Mouse (Mus musculus): Measurements from ENCODE around the gene Tcte1. TPM values are rescaled to one million over a fixed set of nuclear protein-coding genes. Genes with fewer than 3 reads are reported as not detected.
A peak's percentile ranks its signal among the peaks of the same experiment; 100 is the strongest.

Gene Tcte1
- polyA plus RNA-seq, 1 experiment from 2014 or later, result 8.5 TPM

GRCm38 (mm10) chr17:45503301-45503973, 19.8 kb upstream of the Tcte1 start:
- WGBS, result 52% methylated on average over 5 of the region's 5 CpGs
- ATAC-seq, result no peak
- H3K4me3 ChIP-seq (ENCODE audit: low read depth, low read length), result no peak overlapping the region

GRCm38 (mm10) chr17:45505941-45506465, 17.2 kb upstream of the Tcte1 start:
- H3K4me1 ChIP-seq (ENCODE audit: control insufficient read depth, insufficient read depth, low read length), result peaks cover 4% of the 10 kb centered on the region; the same call in 1 of the 2 replicates
- H3K9ac ChIP-seq (ENCODE audit: low read length), result peak overlapping the region; percentile 80; the same call in 1 of the 2 replicates
- peaks cover 17% of the 10 kb centered on the region for H3K36me3 ChIP-seq (ENCODE audit: control insufficient read depth, insufficient read depth, low read length)
- no peak for DNase-seq (ENCODE audit: low spot score)
- WGBS, result 71% methylated on average over 6 of the region's 6 CpGs
- H3K9me3 ChIP-seq (replicated peaks; ENCODE audit: control insufficient read depth, low read length), result no peaks in the 10 kb centered on the region
- peak; percentile 38; the same call in 1 of the 2 replicates for ATAC-seq
- no peak overlapping the region for H3K27ac ChIP-seq (ENCODE audit: low read depth, low read length)
- H3K4me2 ChIP-seq (ENCODE audit: low read length), result no peak overlapping the region
- H3K27me3 ChIP-seq (replicated peaks; ENCODE audit: control insufficient read depth, insufficient read depth, low read length), result no peaks in the 10 kb centered on the region
- no peak overlapping the region for H3K4me3 ChIP-seq (ENCODE audit: low read depth, low read length)

More at GRCm38 (mm10) chr17:45503301-45503973, 19.8 kb upstream of the Tcte1 start:
- Histone ChIP-seq H3K4me2 (ENCODE audit: low read length) (no peak overlapping the region), H3K9me3 (replicated peaks; ENCODE audit: control insufficient read depth, low read length) (no peaks in the 10 kb centered on the region), H3K36me3 (ENCODE audit: control insufficient read depth, insufficient read depth, low read length) (no peaks in the 10 kb centered on the region), H3K4me1 (ENCODE audit: control insufficient read depth, insufficient read depth, low read length) (peaks cover 4% of the 10 kb centered on the region; the same call in 1 of the 2 replicates), H3K9ac (ENCODE audit: low read length) (no peak overlapping the region), H3K27me3 (replicated peaks; ENCODE audit: control insufficient read depth, insufficient read depth, low read length) (no peaks in the 10 kb centered on the region), H3K27ac (ENCODE audit: low read depth, low read length) (no peak overlapping the region)
- DNase-seq (ENCODE audit: low spot score), result no peak

- peaks cover 17% of the 10 kb centered on the region for H3K36me3 ChIP-seq (ENCODE audit: control insufficient read depth, insufficient read depth, low read length)
- peak within 1 kb of the TSS; percentile 80 for H3K9ac ChIP-seq (ENCODE audit: low read length)
- under 1% methylated on average over 42 of the region's 42 CpGs for WGBS
- no peaks in the 10 kb centered on the region for H3K9me3 ChIP-seq (replicated peaks; ENCODE audit: control insufficient read depth, low read length)
- H3K4me1 ChIP-seq (ENCODE audit: control insufficient read depth, insufficient read depth, low read length), result peaks cover 4% of the 10 kb centered on the region; the same call in 1 of the 2 replicates
- peak within 1 kb of the TSS; percentile 88 for H3K27ac ChIP-seq (ENCODE audit: low read depth, low read length)
- H3K27me3 ChIP-seq (replicated peaks; ENCODE audit: control insufficient read depth, insufficient read depth, low read length), result no peaks in the 10 kb centered on the region
- DNase-seq (ENCODE audit: low spot score) (peak; percentile 97), ATAC-seq (peak; percentile 95)
- H3K4me2 ChIP-seq (ENCODE audit: low read length), result peak within 1 kb of the TSS; percentile 30
- H3K4me3 ChIP-seq (ENCODE audit: low read depth, low read length), result peak within 1 kb of the TSS; percentile 69
These were observed 16.5 kb upstream of the Tcte1 start, which contains the start of gene Aars2 for GRCm38 (mm10) chr17:45506700-45507189. Aars2 (plus strand) TSS chr17:45506841.

GRCm38 (mm10) chr17:45510871-45511270, 12.4 kb upstream of the Tcte1 start:
- WGBS, result 94% methylated on average over 4 of the region's 4 CpGs
- no peak overlapping the region for H3K4me2 ChIP-seq (ENCODE audit: low read length)
- no peak overlapping the region for H3K4me3 ChIP-seq (ENCODE audit: low read depth, low read length)
- no peaks in the 10 kb centered on the region for H3K9me3 ChIP-seq (replicated peaks; ENCODE audit: control insufficient read depth, low read length)
- DNase-seq (ENCODE audit: low spot score) (no peak), ATAC-seq (no peak)
- peaks cover 4% of the 10 kb centered on the region; the same call in 1 of the 2 replicates for H3K4me1 ChIP-seq (ENCODE audit: control insufficient read depth, insufficient read depth, low read length)
- no peak overlapping the region for H3K27ac ChIP-seq (ENCODE audit: low read depth, low read length)
- peaks cover 18% of the 10 kb centered on the region for H3K36me3 ChIP-seq (ENCODE audit: control insufficient read depth, insufficient read depth, low read length)
- no peaks in the 10 kb centered on the region for H3K27me3 ChIP-seq (replicated peaks; ENCODE audit: control insufficient read depth, insufficient read depth, low read length)
- no peak overlapping the region for H3K9ac ChIP-seq (ENCODE audit: low read length)

- Histone ChIP-seq H3K4me1 (ENCODE audit: control insufficient read depth, insufficient read depth, low read length) (peaks cover 4% of the 10 kb centered on the region; the same call in 1 of the 2 replicates), H3K9ac (ENCODE audit: low read length) (no peak overlapping the region), H3K9me3 (replicated peaks; ENCODE audit: control insufficient read depth, low read length) (no peaks in the 10 kb centered on the region), H3K4me2 (ENCODE audit: low read length) (no peak overlapping the region), H3K27ac (ENCODE audit: low read depth, low read length) (no peak overlapping the region), H3K27me3 (replicated peaks; ENCODE audit: control insufficient read depth, insufficient read depth, low read length) (no peaks in the 10 kb centered on the region), H3K4me3 (ENCODE audit: low read depth, low read length) (no peak overlapping the region), H3K36me3 (ENCODE audit: control insufficient read depth, insufficient read depth, low read length) (peaks cover 21% of the 10 kb centered on the region)
- no peak for DNase-seq (ENCODE audit: low spot score)
- no peak for ATAC-seq
- 94% methylated on average over 4 of the region's 4 CpGs for WGBS
These were observed 11.5 kb upstream of the Tcte1 start for GRCm38 (mm10) chr17:45511757-45512156.

GRCm38 (mm10) chr17:45515204-45515726, 8.0 kb upstream of the Tcte1 start:
- ATAC-seq, result no peak
- WGBS, result 45% methylated on average over 15 of the region's 15 CpGs
- Histone ChIP-seq H3K4me2 (ENCODE audit: low read length) (no peak overlapping the region), H3K9me3 (replicated peaks; ENCODE audit: control insufficient read depth, low read length) (no peaks in the 10 kb centered on the region), H3K9ac (ENCODE audit: low read length) (no peak overlapping the region), H3K4me3 (ENCODE audit: low read depth, low read length) (no peak overlapping the region), H3K4me1 (ENCODE audit: control insufficient read depth, insufficient read depth, low read length) (no peaks in the 10 kb centered on the region), H3K27me3 (replicated peaks; ENCODE audit: control insufficient read depth, insufficient read depth, low read length) (no peaks in the 10 kb centered on the region), H3K36me3 (ENCODE audit: control insufficient read depth, insufficient read depth, low read length) (peaks cover 15% of the 10 kb centered on the region; the same call in 1 of the 2 replicates), H3K27ac (ENCODE audit: low read depth, low read length) (no peak overlapping the region)
- DNase-seq (ENCODE audit: low spot score), result no peak

- H3K27me3 ChIP-seq (replicated peaks; ENCODE audit: control insufficient read depth, insufficient read depth, low read length), result no peaks in the 10 kb centered on the region
- no peak overlapping the region for H3K4me2 ChIP-seq (ENCODE audit: low read length)
- no peak overlapping the region for H3K4me3 ChIP-seq (ENCODE audit: low read depth, low read length)
- no peaks in the 10 kb centered on the region for H3K9me3 ChIP-seq (replicated peaks; ENCODE audit: control insufficient read depth, low read length)
- DNase-seq (ENCODE audit: low spot score) (no peak), ATAC-seq (no peak)
- no peaks in the 10 kb centered on the region for H3K4me1 ChIP-seq (ENCODE audit: control insufficient read depth, insufficient read depth, low read length)
- WGBS, result 91% methylated on average over 10 of the region's 10 CpGs
- H3K27ac ChIP-seq (ENCODE audit: low read depth, low read length), result no peak overlapping the region
- H3K9ac ChIP-seq (ENCODE audit: low read length), result no peak overlapping the region
- H3K36me3 ChIP-seq (ENCODE audit: control insufficient read depth, insufficient read depth, low read length), result peaks cover 15% of the 10 kb centered on the region
These were observed 7.4 kb upstream of the Tcte1 start for GRCm38 (mm10) chr17:45515806-45516205.

- Histone ChIP-seq H3K27ac (ENCODE audit: low read depth, low read length) (no peak overlapping the region), H3K4me2 (ENCODE audit: low read length) (no peak overlapping the region), H3K36me3 (ENCODE audit: control insufficient read depth, insufficient read depth, low read length) (peaks cover 17% of the 10 kb centered on the region), H3K9me3 (replicated peaks; ENCODE audit: control insufficient read depth, low read length) (no peaks in the 10 kb centered on the region), H3K4me3 (ENCODE audit: low read depth, low read length) (no peak overlapping the region), H3K9ac (ENCODE audit: low read length) (no peak overlapping the region), H3K27me3 (replicated peaks; ENCODE audit: control insufficient read depth, insufficient read depth, low read length) (no peaks in the 10 kb centered on the region), H3K4me1 (ENCODE audit: control insufficient read depth, insufficient read depth, low read length) (no peaks in the 10 kb centered on the region)
- DNase-seq (ENCODE audit: low spot score) (peak; percentile 84), ATAC-seq (peak; percentile 51; the same call in 1 of the 2 replicates)
- WGBS, result 54% methylated on average over 8 of the region's 8 CpGs
These were observed 6.7 kb upstream of the Tcte1 start for GRCm38 (mm10) chr17:45516488-45516887.

GRCm38 (mm10) chr17:45517135-45517534, 6.1 kb upstream of the Tcte1 start:
- Histone ChIP-seq H3K36me3 (ENCODE audit: control insufficient read depth, insufficient read depth, low read length) (peaks cover 17% of the 10 kb centered on the region), H3K9me3 (replicated peaks; ENCODE audit: control insufficient read depth, low read length) (no peaks in the 10 kb centered on the region), H3K4me1 (ENCODE audit: control insufficient read depth, insufficient read depth, low read length) (no peaks in the 10 kb centered on the region), H3K27ac (ENCODE audit: low read depth, low read length) (no peak overlapping the region), H3K4me3 (ENCODE audit: low read depth, low read length) (no peak overlapping the region), H3K9ac (ENCODE audit: low read length) (no peak overlapping the region), H3K4me2 (ENCODE audit: low read length) (no peak overlapping the region), H3K27me3 (replicated peaks; ENCODE audit: control insufficient read depth, insufficient read depth, low read length) (no peaks in the 10 kb centered on the region)
- ATAC-seq (no peak), DNase-seq (ENCODE audit: low spot score) (no peak)
- WGBS, result 89% methylated on average over 21 of the region's 21 CpGs

All from forebrain, embryonic 14.5 days (tissue).